Mouse (Mus musculus) intestine, embryonic 15.5 days (tissue): Measurements from ENCODE around the gene Parm1. TPM values are rescaled to one million over a fixed set of nuclear protein-coding genes. Genes with fewer than 3 reads are reported as not detected.
A peak's percentile ranks its signal among the peaks of the same experiment; 100 is the strongest.

ENCODE experiments used
- ATAC-seq: fragments of 200-750 bp; cut with Nextera tagmentation; 2 replicates; pipeline ENCODE4 v1.8.0; 2017; ENCODE audit warnings: moderate TSS enrichment, moderate library complexity
- H3K27ac ChIP-seq: fragments of 300-500 bp; sonication (generic); 2 replicates; pipeline ENCODE4 v1.5.1; 2015; ENCODE audit warnings: mild to moderate bottlenecking, inconsistent platforms
- H3K27me3 ChIP-seq: fragments of 300-500 bp; sonication (generic); replicated peaks from 2 replicates; pipeline ENCODE4 v1.6.1; 2015; ENCODE audit warnings: inconsistent platforms
- H3K36me3 ChIP-seq: fragments of 300-500 bp; sonication (generic); 2 replicates; pipeline ENCODE4 v1.6.1; 2015; ENCODE audit warnings: inconsistent platforms
- H3K4me1 ChIP-seq: fragments of 300-500 bp; sonication (generic); replicated peaks from 2 replicates; pipeline ENCODE4 v1.6.1; 2015; ENCODE audit warnings: inconsistent platforms
- H3K4me2 ChIP-seq: fragments of 300-500 bp; sonication (generic); replicated peaks from 2 replicates; pipeline ENCODE4 v1.6.1; 2015; ENCODE audit warnings: mild to moderate bottlenecking, inconsistent platforms
- H3K4me3 ChIP-seq: fragments of 300-500 bp; sonication (generic); replicated peaks from 2 replicates; pipeline ENCODE4 v1.5.1; 2015; ENCODE audit warnings: inconsistent platforms
- H3K9ac ChIP-seq: fragments of 300-500 bp; sonication (generic); 2 replicates; pipeline ENCODE4 v1.6.1; 2015; ENCODE audit warnings: inconsistent platforms
- H3K9me3 ChIP-seq: fragments of 300-500 bp; sonication (generic); 2 replicates; pipeline ENCODE4 v1.6.1; 2016; ENCODE audit warnings: inconsistent platforms
- WGBS: fragments of 180-500 bp; shearing (Covaris S2); methylation state at CpG from one replicate; pipeline ENCODE4 v1.1.7; 2015; 5-methylcytosine and 5-hydroxymethylcytosine counted together
- polyA plus RNA-seq: library from polyadenylated mRNA; unstranded; fragments of >200 nt; fragmentation: Nextera tagmentation; extraction: Ambion mirVana; gene quantifications from 2 replicates; pipeline ENCODE4 v1.2.1, GENCODE M21; 2015

Parm1 gene
- 22.1 and 23.9 TPM in 2 replicates for polyA plus RNA-seq

DNA sequence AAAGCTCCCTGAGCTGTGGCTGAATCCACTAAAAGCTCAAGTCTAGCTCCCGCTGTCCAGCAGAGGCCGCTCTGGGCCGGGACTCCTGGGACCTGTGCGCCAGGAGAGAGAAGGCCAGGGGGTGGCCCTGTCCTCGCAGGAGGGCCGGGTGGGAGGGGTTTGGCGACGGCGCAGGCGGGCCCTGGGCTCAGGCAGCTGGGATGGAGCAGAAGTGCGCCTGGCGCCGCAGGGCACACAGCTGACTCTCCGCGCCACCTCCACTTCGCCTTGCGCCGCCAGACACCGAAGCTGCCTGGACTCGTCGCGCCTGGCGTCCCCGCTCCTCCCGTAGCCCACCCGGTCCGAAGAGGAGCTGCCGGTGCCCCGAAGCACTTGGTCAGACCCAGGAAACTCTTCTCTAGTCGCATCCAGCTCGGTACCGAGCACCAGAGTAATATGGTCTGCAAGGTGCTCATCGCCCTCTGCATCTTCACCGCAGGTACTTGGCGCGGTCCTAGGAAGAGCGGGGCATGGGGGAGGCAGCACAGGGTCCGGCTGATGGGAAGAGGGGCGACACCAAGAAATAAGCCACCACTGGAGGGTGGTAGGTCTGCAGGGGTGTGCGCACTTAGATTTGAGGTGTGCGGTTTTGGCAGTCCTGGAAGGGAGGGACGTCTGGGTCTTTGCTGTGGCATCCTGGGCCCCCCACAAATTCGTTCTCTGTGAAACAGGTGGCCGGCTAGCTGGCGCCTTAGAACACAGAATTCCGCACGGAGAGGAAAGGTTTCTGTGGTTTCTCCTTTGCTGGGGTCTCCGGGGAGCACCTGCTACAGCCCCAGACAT, at the start of gene Parm1:
Gene Parm1, plus strand, starts transcription at position 136 of the 822 bp plus-strand sequence.
- Histone ChIP-seq H3K4me2 (peak within 1 kb of the TSS; percentile 94), H3K9ac (peak within 1 kb of the TSS; percentile 50), H3K36me3 (no peaks in the 10 kb centered on the region), H3K9me3 (no peaks in the 10 kb centered on the region), H3K4me3 (peak within 1 kb of the TSS; percentile 61), H3K27ac (peak within 1 kb of the TSS; percentile 59; the same call in 1 of the 2 replicates), H3K27me3 (no peaks in the 10 kb centered on the region), H3K4me1 (peaks cover 15% of the 10 kb centered on the region)
- peak; percentile 98 for ATAC-seq
- under 1% methylated on average over 48 of the region's 48 CpGs for WGBS

DNA sequence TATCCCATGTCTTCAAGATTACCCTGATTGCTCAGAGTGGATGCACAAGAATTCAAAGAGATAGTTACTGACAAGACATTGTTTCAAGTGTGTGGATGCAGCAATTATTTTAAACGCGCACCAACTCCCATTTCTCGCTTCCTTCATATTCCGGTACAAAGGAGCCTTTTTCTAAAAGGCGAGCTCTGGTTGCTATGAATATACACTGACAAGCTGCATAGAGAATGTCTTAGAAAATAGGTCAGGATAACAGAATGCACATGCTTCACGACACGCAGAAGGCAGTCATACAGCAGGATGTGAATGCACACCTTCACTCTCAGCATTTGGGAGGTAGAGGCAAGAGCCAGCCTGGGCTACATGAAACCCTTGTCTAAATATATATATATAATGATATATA, 42.2 kb upstream of the Parm1 start:
- Histone ChIP-seq H3K4me3 (no peak overlapping the region), H3K9me3 (no peaks in the 10 kb centered on the region), H3K9ac (no peak overlapping the region), H3K4me2 (no peak overlapping the region), H3K27ac (no peak overlapping the region), H3K36me3 (no peaks in the 10 kb centered on the region), H3K27me3 (no peaks in the 10 kb centered on the region), H3K4me1 (no peaks in the 10 kb centered on the region)
- ATAC-seq = no peak
- WGBS = 92% methylated on average over 7 of the region's 7 CpGs

DNA sequence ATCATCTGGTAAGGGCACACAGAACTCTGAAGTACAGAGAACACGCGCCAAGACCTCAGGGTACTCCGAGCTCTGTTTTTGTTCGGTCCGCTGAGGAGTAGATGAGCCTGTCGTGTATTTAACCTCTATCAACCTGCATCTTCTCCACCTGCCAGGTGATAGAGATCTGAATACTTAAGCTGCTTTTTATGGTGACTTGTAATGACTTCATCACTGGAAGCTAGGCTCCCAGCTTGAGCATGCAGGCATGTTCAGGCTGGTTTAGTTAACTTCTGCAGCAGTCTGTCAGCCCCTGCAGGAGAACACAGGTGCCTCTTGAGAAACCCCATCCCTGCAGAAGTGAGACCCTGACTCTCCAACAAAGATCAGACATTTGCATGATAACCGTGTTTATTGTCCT, 40.6 kb upstream of the Parm1 start:
- no peaks in the 10 kb centered on the region for H3K27me3 ChIP-seq
- no peaks in the 10 kb centered on the region for H3K9me3 ChIP-seq
- no peak overlapping the region for H3K27ac ChIP-seq
- H3K4me1 ChIP-seq = no peaks in the 10 kb centered on the region
- no peak overlapping the region for H3K9ac ChIP-seq
- no peak overlapping the region for H3K4me3 ChIP-seq
- WGBS = 80% methylated on average over 7 of the region's 7 CpGs
- no peaks in the 10 kb centered on the region for H3K36me3 ChIP-seq
- ATAC-seq = no peak
- H3K4me2 ChIP-seq = no peak overlapping the region

DNA sequence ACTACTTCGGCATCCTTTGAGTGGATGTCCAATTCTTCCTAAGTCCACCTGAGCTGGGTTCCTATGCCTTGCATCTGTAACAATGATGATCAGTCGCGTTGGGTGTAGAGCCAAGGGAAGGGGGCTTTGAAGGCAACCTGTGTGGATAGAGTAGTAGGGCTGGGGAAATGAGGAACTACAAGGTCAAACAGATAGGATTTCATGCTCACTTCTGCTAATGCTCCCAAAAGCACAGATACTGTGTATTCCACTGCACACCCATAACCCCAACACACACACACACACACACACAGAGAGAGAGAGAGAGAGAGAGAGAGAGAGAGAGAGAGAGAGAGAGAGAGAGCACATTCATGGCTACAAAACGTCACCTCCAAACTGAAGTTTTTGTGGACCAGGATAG, 38.7 kb upstream of the Parm1 start:
- no peak for ATAC-seq
- no peaks in the 10 kb centered on the region for H3K4me1 ChIP-seq

DNA sequence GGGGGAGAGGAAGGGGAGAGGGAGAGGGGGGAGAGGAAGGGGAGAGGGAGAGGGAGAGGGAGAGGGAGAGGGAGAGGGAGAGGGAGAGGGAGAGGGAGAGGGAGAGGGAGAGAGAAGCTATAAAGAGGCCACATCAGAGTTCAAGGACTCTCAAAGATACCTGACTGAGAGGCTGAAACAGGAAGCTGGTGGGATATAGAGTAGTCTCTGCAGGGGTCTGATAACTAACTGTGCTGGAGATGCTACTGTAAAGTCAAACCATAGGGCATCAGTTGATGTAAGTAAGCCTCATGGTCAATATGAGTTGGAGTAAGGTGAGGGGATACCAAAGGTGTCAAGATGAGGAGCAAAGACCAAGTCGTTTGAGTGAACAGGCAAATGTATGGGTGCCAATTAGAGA, 37.3 kb upstream of the Parm1 start:
- H3K27me3 ChIP-seq = no peaks in the 10 kb centered on the region
- H3K36me3 ChIP-seq = no peaks in the 10 kb centered on the region
- no peak overlapping the region for H3K9ac ChIP-seq
- H3K4me2 ChIP-seq = no peak overlapping the region
- ATAC-seq = no peak
- no peak overlapping the region for H3K4me3 ChIP-seq
- H3K9me3 ChIP-seq = no peaks in the 10 kb centered on the region
- 68% methylated on average over 1 of the region's 1 CpGs for WGBS
- H3K27ac ChIP-seq = no peak overlapping the region
- no peaks in the 10 kb centered on the region for H3K4me1 ChIP-seq

More for the DNA sequence above, 38.7 kb upstream of the Parm1 start:
- Histone ChIP-seq H3K27ac (no peak overlapping the region), H3K9me3 (no peaks in the 10 kb centered on the region), H3K9ac (no peak overlapping the region), H3K4me3 (no peak overlapping the region), H3K27me3 (no peaks in the 10 kb centered on the region), H3K36me3 (no peaks in the 10 kb centered on the region), H3K4me2 (no peak overlapping the region)
- 90% methylated on average over 4 of the region's 4 CpGs for WGBS

DNA sequence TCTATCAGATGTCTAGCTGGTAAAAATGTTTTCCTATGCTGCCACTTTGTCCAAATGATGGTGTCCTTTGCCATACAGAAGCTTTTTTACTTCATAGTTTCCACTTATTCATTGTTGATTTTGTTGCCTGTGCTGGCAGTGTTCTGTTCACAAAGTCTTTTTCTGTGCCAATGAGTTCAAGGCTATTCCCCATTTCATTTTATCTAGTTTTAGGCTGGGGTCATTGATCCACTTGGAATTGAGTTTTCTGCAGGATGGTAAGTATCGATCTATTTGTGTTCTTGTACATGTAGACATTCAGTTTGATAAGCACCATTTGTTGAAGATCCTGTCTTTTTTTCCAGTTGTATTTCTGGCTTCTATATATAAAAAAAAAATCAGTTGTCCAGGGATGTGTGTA, 33.1 kb upstream of the Parm1 start:
- no peaks in the 10 kb centered on the region for H3K9me3 ChIP-seq
- H3K4me1 ChIP-seq = no peaks in the 10 kb centered on the region
- H3K36me3 ChIP-seq = no peaks in the 10 kb centered on the region
- 85% methylated on average over 1 of the region's 1 CpGs for WGBS
- H3K4me2 ChIP-seq = no peak overlapping the region
- no peak overlapping the region for H3K9ac ChIP-seq
- no peak for ATAC-seq
- no peak overlapping the region for H3K4me3 ChIP-seq
- no peak overlapping the region for H3K27ac ChIP-seq
- H3K27me3 ChIP-seq = no peaks in the 10 kb centered on the region

DNA sequence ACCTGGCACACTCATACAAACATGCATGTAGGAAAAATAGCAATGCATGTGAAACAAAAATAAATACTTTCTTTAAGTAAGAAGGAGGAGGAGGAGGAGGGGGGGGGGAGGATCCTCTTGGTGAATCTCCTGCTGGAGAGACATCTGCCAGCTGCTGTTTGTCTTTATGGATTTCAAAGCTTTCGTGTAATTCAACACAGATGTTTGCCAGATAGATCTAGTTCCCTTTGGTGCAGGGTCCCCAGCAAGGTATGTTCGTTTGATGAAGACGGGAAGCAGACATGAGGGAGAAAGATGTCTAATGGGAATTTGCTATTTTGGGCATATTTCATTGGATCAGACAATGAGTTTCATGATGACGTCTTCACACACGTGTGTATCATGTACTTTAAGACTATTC, 23.0 kb upstream of the Parm1 start:
- WGBS = 42% methylated on average over 5 of the region's 5 CpGs
- Histone ChIP-seq H3K36me3 (no peaks in the 10 kb centered on the region), H3K4me2 (no peak overlapping the region), H3K4me3 (no peak overlapping the region), H3K9me3 (no peaks in the 10 kb centered on the region), H3K27ac (no peak overlapping the region), H3K4me1 (0 out of 2 replicates have a peak, but pooled peaks cover 2% of the 10 kb centered on the region), H3K9ac (no peak overlapping the region), H3K27me3 (no peaks in the 10 kb centered on the region)
- no peak for ATAC-seq

DNA sequence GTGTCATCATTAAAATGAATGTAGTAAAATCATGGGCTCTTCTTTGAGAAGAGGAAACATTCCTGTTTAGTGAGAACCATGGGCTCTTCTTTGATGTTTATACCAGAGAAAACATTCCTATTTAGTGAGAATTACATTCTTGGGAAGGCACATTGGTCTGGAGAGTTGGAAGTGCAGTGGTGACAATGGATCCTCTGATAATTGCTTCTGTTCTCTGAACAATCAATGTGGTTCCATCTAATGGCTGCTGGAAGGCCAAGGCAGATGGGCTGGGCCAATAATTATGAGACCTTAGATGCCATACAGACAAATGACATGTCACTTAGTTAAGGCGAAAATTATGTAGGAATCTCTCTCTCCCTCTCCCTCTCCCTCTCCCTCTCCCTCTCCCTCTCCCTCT, 16.1 kb upstream of the Parm1 start:
- H3K4me1 ChIP-seq = no peaks in the 10 kb centered on the region
- no peak for ATAC-seq
- no peaks in the 10 kb centered on the region for H3K27me3 ChIP-seq
- H3K4me2 ChIP-seq = no peak overlapping the region
- 72% methylated on average over 1 of the region's 1 CpGs for WGBS
- H3K4me3 ChIP-seq = no peak overlapping the region
- no peak overlapping the region for H3K9ac ChIP-seq
- H3K27ac ChIP-seq = no peak overlapping the region
- no peaks in the 10 kb centered on the region for H3K9me3 ChIP-seq
- no peaks in the 10 kb centered on the region for H3K36me3 ChIP-seq

DNA sequence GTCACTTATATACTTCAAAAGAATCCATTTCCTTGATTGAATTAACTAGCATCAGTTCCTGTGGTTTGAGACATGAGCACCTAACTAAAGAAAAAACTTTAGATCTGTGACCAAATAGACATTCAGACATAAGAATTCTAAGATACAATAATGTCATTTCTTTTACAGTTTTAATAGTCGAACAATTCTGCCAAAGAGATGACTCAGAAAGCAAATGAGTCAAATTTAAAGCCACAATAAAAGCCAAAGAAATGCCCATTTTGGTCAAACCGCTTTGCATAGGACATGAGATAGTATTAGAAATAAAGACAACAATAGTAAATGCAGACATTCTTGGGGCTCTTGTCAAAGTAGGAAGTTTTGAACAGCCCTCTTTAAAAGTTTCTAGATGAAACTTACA, 15.0 kb upstream of the Parm1 start:
- ATAC-seq = no peak
- no peaks in the 10 kb centered on the region for H3K36me3 ChIP-seq
- H3K27me3 ChIP-seq = no peaks in the 10 kb centered on the region
- H3K4me2 ChIP-seq = no peak overlapping the region
- no peak overlapping the region for H3K4me3 ChIP-seq
- H3K27ac ChIP-seq = no peak overlapping the region
- H3K4me1 ChIP-seq = no peaks in the 10 kb centered on the region
- no peaks in the 10 kb centered on the region for H3K9me3 ChIP-seq
- 94% methylated on average over 2 of the region's 2 CpGs for WGBS
- H3K9ac ChIP-seq = no peak overlapping the region

DNA sequence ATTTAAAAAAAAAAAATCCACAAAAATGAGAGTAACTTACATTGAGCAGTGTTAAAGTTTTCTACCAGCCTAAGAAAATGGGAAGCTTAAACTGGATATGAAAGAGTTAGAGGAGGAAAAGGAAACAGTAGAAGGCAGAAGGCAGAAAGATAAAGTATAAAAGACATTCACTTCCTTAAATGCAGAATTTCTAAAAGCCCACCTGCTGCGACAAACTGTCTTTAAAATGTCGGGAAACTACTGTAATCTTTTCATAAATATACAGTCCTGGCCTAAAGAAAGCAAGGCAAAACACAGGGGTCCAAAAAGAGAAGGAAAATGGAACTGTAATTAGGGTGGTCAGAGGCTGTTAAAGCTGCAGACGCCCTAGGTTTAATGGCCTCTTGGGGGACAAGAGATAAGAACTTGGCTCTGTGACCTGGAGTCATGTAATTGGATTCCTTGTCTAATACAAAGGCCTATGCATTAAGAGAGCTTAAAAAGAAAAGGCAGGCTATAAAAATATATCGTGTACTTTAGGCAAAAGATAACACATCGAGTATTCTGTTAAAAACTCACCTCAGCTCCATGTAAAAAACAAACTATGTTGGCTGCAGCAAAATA, 13.0 kb upstream of the Parm1 start:
- no peaks in the 10 kb centered on the region for H3K4me1 ChIP-seq
- no peaks in the 10 kb centered on the region for H3K27me3 ChIP-seq
- H3K9me3 ChIP-seq = no peaks in the 10 kb centered on the region
- no peak for ATAC-seq
- WGBS = 34% methylated on average over 5 of the region's 5 CpGs
- H3K27ac ChIP-seq = no peak overlapping the region
- H3K36me3 ChIP-seq = no peaks in the 10 kb centered on the region
- no peak overlapping the region for H3K4me2 ChIP-seq
- no peak overlapping the region for H3K9ac ChIP-seq
- no peak overlapping the region for H3K4me3 ChIP-seq

DNA sequence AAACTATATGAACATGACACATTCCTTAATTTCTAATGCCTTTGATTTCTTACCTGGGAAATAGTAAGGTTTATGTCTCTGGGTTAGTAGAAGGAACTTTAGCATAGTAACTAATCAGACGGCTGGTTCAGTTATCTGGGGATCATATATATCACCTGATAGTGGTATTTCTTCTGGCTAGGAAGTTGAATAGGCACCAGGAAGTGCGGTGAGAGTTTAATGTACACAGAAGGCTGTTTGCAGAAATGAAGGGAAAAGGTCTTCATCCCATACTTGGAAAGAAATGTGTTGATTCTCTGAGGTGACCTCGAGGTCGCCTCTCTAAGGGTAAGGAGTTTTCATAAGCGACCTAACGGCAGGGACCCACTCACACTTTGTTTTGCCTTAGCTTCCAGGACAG, 338 bp upstream of the Parm1 start:
- peak overlapping the region; percentile 94; the same call in 1 of the 2 replicates for H3K4me2 ChIP-seq
- no peaks in the 10 kb centered on the region for H3K9me3 ChIP-seq
- WGBS = 12% methylated on average over 6 of the region's 6 CpGs
- no peak overlapping the region for H3K4me3 ChIP-seq
- H3K4me1 ChIP-seq = peaks cover 15% of the 10 kb centered on the region
- H3K27ac ChIP-seq = no peak overlapping the region
- no peaks in the 10 kb centered on the region for H3K36me3 ChIP-seq
- no peak overlapping the region for H3K9ac ChIP-seq
- H3K27me3 ChIP-seq = no peaks in the 10 kb centered on the region
- ATAC-seq = peak; percentile 21; the same call in 1 of the 2 replicates

DNA sequence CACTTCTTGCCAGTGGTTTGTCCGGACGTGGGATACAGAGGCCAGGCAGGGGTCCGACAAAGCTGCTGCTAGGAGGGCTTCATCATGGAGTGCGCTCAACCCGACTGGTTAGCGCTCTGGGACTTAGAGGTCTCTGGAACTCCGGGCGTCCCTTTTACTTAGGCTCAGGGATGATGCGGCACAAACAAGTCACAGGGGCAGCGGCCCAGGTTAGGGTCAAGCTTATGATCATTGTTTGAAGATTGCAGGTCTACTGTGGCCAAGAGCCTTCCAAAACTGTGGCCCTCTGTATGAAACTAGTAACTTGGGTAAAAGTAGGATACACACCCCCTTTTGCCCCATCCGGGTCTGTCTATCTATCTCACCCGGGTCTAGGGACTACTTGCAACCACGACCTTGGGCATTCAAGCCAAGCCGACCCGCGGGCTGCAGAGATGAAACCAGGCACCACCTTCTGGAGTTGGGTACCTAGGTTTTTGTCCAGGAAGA, 931 bp downstream of the Parm1 start:
- no peaks in the 10 kb centered on the region for H3K9me3 ChIP-seq
- H3K4me1 ChIP-seq = peaks cover 15% of the 10 kb centered on the region
- H3K4me2 ChIP-seq = peak overlapping the region; percentile 94
- H3K27me3 ChIP-seq = no peaks in the 10 kb centered on the region
- H3K36me3 ChIP-seq = no peaks in the 10 kb centered on the region
- H3K27ac ChIP-seq = no peak overlapping the region
- 1% methylated on average over 16 of the region's 16 CpGs for whole genome bisulfite sequencing
- peak overlapping the region; percentile 61 for H3K4me3 ChIP-seq
- ATAC-seq = 0 out of 2 replicates have a peak, but pooled peaks have one; percentile 9
- peak overlapping the region; percentile 50 for H3K9ac ChIP-seq
